Mouse (Mus musculus): Measurements from ENCODE around the gene Hoxc11. TPM values are rescaled to one million over a fixed set of nuclear protein-coding genes. Genes with fewer than 3 reads are reported as not detected.
A peak's percentile ranks its signal among the peaks of the same experiment; 100 is the strongest.

The Hoxc11 gene
- polyA plus RNA-seq, 1 experiment from 2014 or later, result 2.9 TPM

DNA sequence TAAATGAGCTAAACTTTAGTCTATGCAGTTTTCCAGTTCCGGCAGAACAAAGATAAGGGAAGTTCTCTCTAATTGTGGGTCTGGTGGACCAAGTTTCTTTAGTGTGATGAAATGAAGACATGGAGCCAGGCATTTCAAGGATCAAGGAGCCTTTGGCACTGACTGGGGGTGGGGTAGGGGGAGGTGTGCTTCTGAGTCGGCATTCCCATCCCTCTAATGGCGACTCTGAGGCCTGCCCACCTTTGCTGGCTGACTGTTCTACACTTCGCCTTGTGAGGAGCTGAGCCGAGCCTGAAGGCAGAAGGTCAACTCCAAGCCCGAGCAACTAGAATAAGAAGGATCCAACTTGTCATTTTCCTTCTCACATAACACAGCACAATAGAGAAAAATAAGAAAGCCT, 7.5 kb downstream of the Hoxc11 start:
- Histone ChIP-seq H3K27me3 (ENCODE audit: control insufficient read depth, insufficient read depth, low read length) (peaks cover 7% of the 10 kb centered on the region; the same call in 1 of the 2 replicates), H3K27ac (ENCODE audit: low read depth, low read length) (peak overlapping the region; percentile 96), H3K36me3 (ENCODE audit: control insufficient read depth, insufficient read depth, low read length) (no peaks in the 10 kb centered on the region), H3K4me3 (ENCODE audit: low read length) (peak overlapping the region; percentile 22; the same call in 1 of the 2 replicates), H3K9ac (ENCODE audit: low read depth, low read length) (peak overlapping the region; percentile 61), H3K9me3 (ENCODE audit: control insufficient read depth, low read length) (no peaks in the 10 kb centered on the region), H3K4me2 (replicated peaks; ENCODE audit: low read depth, low read length) (peak overlapping the region; percentile 55), H3K4me1 (ENCODE audit: control insufficient read depth, insufficient read depth, low read length) (peaks cover 25% of the 10 kb centered on the region)
- no peak for ATAC-seq (ENCODE audit: low FRiP score, low TSS enrichment)
- 2% methylated on average over 6 of the region's 6 CpGs for WGBS

DNA sequence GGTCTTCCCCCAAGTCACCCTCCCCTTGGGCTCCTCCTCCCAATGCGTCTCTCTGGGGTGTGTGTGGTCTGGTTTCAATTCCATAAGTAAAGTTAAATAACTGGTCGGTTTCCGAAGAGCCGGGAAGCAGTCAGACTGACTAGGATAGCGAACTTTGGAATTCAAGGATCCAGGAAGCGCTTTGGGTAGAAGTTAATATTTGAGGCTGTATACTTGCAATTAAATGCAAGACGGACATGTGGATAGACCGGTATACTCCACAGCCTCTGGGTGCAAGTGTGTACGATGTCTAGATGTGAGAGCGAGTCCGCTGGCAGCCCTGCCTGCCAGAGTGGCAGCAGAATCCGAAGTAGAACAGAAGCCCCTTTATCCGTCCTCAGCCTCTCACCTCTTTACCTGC, 8.3 kb downstream of the Hoxc11 start:
- ATAC-seq (ENCODE audit: low FRiP score, low TSS enrichment), result no peak
- peaks cover 17% of the 10 kb centered on the region for H3K4me1 ChIP-seq (ENCODE audit: control insufficient read depth, insufficient read depth, low read length)
- H3K4me3 ChIP-seq (ENCODE audit: low read length), result peak overlapping the region; percentile 70
- H3K9ac ChIP-seq (ENCODE audit: low read depth, low read length), result peak overlapping the region; percentile 81
- no peaks in the 10 kb centered on the region for H3K36me3 ChIP-seq (ENCODE audit: control insufficient read depth, insufficient read depth, low read length)
- H3K9me3 ChIP-seq (ENCODE audit: control insufficient read depth, low read length), result no peaks in the 10 kb centered on the region
- 5% methylated on average over 13 of the region's 13 CpGs for WGBS
- H3K27me3 ChIP-seq (ENCODE audit: control insufficient read depth, insufficient read depth, low read length), result peaks cover 7% of the 10 kb centered on the region; the same call in 1 of the 2 replicates
- peak overlapping the region; percentile 95 for H3K27ac ChIP-seq (ENCODE audit: low read depth, low read length)
- H3K4me2 ChIP-seq (replicated peaks; ENCODE audit: low read depth, low read length), result peak overlapping the region; percentile 89

DNA sequence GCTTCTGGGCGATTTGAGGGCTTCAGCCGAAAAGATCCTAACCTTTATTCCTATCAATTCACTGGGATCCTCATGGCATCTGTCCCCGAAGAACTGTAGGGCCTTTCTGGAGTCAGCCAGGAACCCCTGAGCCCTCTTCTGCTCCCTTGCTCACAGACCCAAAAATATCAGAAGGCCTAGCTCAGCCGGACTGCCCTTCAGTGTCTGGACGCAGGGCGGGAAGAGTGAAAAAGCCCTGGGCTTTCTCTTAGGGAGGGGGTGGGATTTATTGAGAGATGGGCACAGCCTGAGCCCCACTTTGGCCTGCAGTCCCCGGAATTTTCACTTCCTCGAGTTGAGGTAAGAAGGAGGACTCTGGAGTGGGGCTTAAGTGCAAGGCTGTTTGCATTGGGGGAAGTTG, 9.0 kb downstream of the Hoxc11 start:
- Histone ChIP-seq H3K27ac (ENCODE audit: low read depth, low read length) (peak overlapping the region; percentile 95), H3K4me1 (ENCODE audit: control insufficient read depth, insufficient read depth, low read length) (peaks cover 11% of the 10 kb centered on the region; the same call in 1 of the 2 replicates), H3K4me2 (replicated peaks; ENCODE audit: low read depth, low read length) (peak overlapping the region; percentile 89), H3K27me3 (ENCODE audit: control insufficient read depth, insufficient read depth, low read length) (peaks cover 7% of the 10 kb centered on the region; the same call in 1 of the 2 replicates), H3K9me3 (ENCODE audit: control insufficient read depth, low read length) (no peaks in the 10 kb centered on the region), H3K36me3 (ENCODE audit: control insufficient read depth, insufficient read depth, low read length) (no peaks in the 10 kb centered on the region), H3K9ac (ENCODE audit: low read depth, low read length) (peak overlapping the region; percentile 81), H3K4me3 (ENCODE audit: low read length) (peak overlapping the region; percentile 70)
- no peak for ATAC-seq (ENCODE audit: low FRiP score, low TSS enrichment)
- WGBS, result 6% methylated on average over 8 of the region's 8 CpGs

DNA sequence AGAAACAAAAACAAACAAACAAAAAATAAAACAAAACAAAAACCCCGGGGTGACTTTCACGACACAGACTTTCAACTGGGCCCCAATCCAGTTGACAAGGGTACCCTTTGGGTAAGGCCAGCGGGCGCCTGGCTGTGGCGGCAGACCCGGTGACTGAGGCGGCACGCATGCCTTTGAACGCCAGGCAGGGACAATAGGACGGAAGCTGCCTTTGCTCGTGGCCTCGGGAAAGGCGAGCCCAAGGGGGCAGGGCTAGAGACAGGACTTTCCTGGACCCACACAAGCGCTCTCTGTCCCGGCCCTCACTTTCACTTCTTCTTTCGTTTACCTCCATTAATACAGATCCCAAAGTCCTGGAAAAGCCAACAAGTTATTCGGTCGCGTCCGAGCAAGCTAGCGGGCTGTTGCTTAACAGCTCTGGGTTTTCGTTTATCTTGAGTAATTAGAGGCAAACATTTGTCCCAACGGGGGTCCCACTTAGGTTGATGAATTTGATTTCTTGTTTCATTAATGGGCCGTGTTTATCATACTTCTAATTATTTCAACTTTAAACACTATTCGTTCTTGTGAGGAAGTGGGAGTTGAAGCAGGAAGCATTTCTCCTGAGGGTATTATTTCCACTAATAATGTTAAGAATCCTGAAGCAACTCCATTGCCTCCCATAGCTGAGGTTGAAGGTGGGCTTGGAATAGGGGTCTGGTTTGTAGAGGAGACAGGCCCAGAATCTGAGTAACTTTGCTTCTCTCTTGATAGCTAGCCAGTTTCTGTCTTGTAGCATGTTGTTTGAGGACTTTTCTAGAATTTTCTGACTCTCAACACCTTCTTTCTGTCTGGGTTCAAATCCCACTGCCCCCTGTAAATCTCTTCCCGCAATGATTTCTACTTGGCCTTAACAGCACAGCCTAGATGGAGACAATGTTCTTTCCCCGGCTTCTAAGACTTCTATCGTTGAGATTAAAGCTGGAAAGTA, 9.7 kb downstream of the Hoxc11 start:
- peak overlapping the region; percentile 95 for H3K27ac ChIP-seq (ENCODE audit: low read depth, low read length)
- H3K4me2 ChIP-seq (replicated peaks; ENCODE audit: low read depth, low read length), result peak overlapping the region; percentile 89
- 0 out of 2 replicates have a peak, but pooled peaks have one; percentile 21 for ATAC-seq (ENCODE audit: low FRiP score, low TSS enrichment)
- H3K4me1 ChIP-seq (ENCODE audit: control insufficient read depth, insufficient read depth, low read length), result 0 out of 2 replicates have a peak, but pooled peaks cover 11% of the 10 kb centered on the region
- WGBS, result 2% methylated on average over 28 of the region's 28 CpGs
- peaks cover 11% of the 10 kb centered on the region; the same call in 1 of the 2 replicates for H3K27me3 ChIP-seq (ENCODE audit: control insufficient read depth, insufficient read depth, low read length)
- H3K9me3 ChIP-seq (ENCODE audit: control insufficient read depth, low read length), result no peaks in the 10 kb centered on the region
- H3K9ac ChIP-seq (ENCODE audit: low read depth, low read length), result peak overlapping the region; percentile 81
- peak overlapping the region; percentile 70 for H3K4me3 ChIP-seq (ENCODE audit: low read length)
- H3K36me3 ChIP-seq (ENCODE audit: control insufficient read depth, insufficient read depth, low read length), result no peaks in the 10 kb centered on the region

DNA sequence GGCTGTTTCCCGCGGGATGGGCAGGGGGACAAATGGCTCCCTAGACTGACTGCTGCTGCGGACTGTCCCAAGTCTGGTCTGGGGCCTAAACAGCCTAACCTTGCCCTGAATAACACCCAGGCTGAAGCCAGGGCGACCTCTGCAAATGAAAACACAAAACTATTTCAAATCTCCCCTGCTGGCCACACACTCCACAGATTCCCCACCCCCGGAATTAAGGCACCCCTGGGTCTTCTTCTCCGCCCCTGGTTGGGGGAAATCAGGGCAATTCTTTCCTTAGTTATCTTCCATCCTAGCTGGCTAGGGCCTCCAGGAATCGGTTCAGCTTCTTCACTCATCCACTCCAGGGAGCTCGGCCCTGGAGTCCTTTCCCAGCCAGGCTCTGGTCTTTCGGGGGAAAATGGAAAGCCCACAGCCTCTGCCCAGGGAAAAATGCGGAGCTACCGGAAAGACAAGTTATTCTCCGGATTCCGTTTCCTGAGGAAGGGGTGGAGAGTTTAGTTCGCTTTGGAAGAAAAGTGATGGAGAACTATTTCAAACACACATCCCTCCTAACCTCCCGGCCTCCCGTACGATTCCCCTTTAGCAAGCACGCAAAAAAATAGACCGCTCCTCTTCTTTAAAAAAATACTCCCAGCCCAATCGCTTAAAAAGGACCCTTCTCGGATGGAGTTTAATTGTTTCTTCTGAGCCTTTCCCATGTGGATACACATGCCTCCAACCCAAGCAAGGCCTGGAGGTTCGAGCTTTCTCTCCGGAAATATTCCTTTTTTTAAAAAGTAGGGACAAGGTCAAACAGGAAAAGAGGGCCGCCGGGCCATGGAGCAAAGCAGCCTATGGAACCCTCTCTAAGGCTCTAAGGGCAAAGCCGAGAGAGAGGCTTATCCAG, 11.0 kb downstream of the Hoxc11 start:
- WGBS, result 4% methylated on average over 26 of the region's 26 CpGs
- no peak for ATAC-seq (ENCODE audit: low FRiP score, low TSS enrichment)
- H3K27me3 ChIP-seq (ENCODE audit: control insufficient read depth, insufficient read depth, low read length), result peaks cover 12% of the 10 kb centered on the region; the same call in 1 of the 2 replicates

DNA sequence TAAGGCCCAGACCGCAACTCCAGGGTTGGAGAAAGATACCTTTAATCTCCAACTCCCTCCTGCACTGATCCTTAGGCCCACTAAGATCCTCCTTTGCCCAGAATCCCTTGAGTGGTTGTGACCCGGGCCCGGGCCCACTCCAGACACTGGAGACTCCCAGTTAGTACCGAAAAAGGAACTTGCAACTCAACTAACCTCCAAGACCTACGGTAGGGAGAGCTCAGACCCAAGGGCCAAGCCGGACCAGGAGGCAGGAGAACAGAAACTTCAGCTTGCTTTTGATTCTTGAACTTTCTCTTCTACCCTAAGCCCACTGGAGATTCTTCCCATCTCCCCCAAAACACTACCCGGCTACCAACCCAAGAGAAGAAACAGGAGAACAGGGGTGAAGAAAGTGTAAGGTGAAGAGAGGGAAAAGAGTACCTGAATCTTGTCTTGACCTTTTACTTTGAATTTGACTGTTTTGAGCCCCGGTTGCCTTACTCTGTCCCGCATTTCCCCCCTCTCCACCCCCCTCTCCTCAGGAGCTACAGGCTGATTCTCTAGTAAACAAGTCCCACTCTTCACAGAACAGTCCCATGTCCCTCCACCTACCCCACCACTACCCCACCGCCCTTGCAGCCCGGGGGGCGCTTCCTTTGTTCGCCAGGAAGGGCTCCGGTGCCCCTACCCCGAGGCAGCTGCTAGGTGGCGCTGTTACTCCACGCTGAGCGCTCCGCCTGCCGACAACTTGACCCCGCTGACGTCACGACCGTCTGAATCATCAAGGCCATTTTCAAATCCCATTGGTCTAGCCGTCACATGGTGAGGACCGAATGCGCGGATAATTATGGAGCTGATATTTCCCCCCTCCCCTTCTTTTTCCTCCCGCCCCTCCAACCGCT, 11.9 kb downstream of the Hoxc11 start:
- WGBS, result 2% methylated on average over 29 of the region's 30 CpGs
- Histone ChIP-seq H3K36me3 (ENCODE audit: control insufficient read depth, insufficient read depth, low read length) (no peaks in the 10 kb centered on the region), H3K27ac (ENCODE audit: low read depth, low read length) (peak overlapping the region; percentile 95), H3K4me1 (ENCODE audit: control insufficient read depth, insufficient read depth, low read length) (peaks cover 2% of the 10 kb centered on the region; the same call in 1 of the 2 replicates), H3K27me3 (ENCODE audit: control insufficient read depth, insufficient read depth, low read length) (peaks cover 12% of the 10 kb centered on the region; the same call in 1 of the 2 replicates), H3K9me3 (ENCODE audit: control insufficient read depth, low read length) (no peaks in the 10 kb centered on the region), H3K4me3 (ENCODE audit: low read length) (peak overlapping the region; percentile 70), H3K4me2 (replicated peaks; ENCODE audit: low read depth, low read length) (peak overlapping the region; percentile 89), H3K9ac (ENCODE audit: low read depth, low read length) (peak overlapping the region; percentile 81)
- peak; percentile 86 for ATAC-seq (ENCODE audit: low FRiP score, low TSS enrichment)

More for the DNA sequence above, 11.0 kb downstream of the Hoxc11 start:
- H3K4me2 ChIP-seq (replicated peaks; ENCODE audit: low read depth, low read length), result peak overlapping the region; percentile 89
- H3K4me3 ChIP-seq (ENCODE audit: low read length), result peak overlapping the region; percentile 70
- peak overlapping the region; percentile 95 for H3K27ac ChIP-seq (ENCODE audit: low read depth, low read length)
- 0 out of 2 replicates have a peak, but pooled peaks cover 4% of the 10 kb centered on the region for H3K4me1 ChIP-seq (ENCODE audit: control insufficient read depth, insufficient read depth, low read length)
- no peaks in the 10 kb centered on the region for H3K9me3 ChIP-seq (ENCODE audit: control insufficient read depth, low read length)
- H3K36me3 ChIP-seq (ENCODE audit: control insufficient read depth, insufficient read depth, low read length), result no peaks in the 10 kb centered on the region
- H3K9ac ChIP-seq (ENCODE audit: low read depth, low read length), result peak overlapping the region; percentile 81

DNA sequence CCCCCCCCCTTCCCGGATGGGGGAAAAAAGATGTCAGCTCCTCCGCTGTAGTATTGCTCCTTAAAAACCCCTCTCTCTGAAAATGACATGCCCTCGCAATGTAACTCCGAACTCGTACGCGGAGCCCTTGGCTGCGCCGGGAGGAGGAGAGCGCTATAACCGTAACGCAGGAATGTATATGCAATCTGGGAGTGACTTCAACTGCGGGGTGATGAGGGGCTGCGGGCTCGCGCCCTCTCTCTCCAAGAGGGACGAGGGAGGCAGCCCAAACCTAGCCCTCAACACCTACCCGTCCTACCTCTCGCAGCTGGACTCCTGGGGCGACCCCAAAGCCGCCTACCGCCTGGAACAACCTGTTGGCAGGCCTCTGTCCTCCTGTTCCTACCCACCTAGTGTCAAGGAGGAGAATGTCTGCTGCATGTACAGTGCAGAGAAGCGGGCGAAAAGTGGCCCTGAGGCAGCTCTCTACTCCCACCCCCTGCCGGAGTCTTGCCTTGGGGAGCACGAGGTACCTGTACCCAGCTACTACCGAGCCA, 12.6 kb downstream of the Hoxc11 start, which contains the start of gene Hoxc10:
TSS of gene Hoxc10 (plus strand) at position 21 of the 536 bp plus-strand sequence.
- Histone ChIP-seq H3K9me3 (ENCODE audit: control insufficient read depth, low read length) (no peaks in the 10 kb centered on the region), H3K9ac (ENCODE audit: low read depth, low read length) (peak within 1 kb of the TSS; percentile 81)

DNA sequence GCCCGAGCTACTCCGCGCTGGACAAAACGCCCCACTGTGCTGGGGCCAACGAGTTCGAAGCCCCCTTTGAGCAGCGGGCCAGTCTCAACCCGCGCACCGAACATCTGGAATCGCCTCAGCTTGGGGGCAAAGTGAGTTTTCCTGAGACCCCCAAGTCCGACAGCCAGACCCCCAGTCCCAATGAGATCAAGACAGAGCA, 13.0 kb downstream of the Hoxc11 start, which contains the start of gene Hoxc5:
TSS of gene Hoxc5 (plus strand) at position 132 of the 199 bp plus-strand sequence.
- Histone ChIP-seq H3K27ac (ENCODE audit: low read depth, low read length) (peak within 1 kb of the TSS; percentile 95), H3K4me1 (ENCODE audit: control insufficient read depth, insufficient read depth, low read length) (peaks cover 4% of the 10 kb centered on the region; the same call in 1 of the 2 replicates), H3K27me3 (ENCODE audit: control insufficient read depth, insufficient read depth, low read length) (peaks cover 12% of the 10 kb centered on the region; the same call in 1 of the 2 replicates), H3K4me3 (ENCODE audit: low read length) (peak within 1 kb of the TSS; percentile 70), H3K4me2 (replicated peaks; ENCODE audit: low read depth, low read length) (peak within 1 kb of the TSS; percentile 89), H3K36me3 (ENCODE audit: control insufficient read depth, insufficient read depth, low read length) (no peaks in the 10 kb centered on the region), H3K9me3 (ENCODE audit: control insufficient read depth, low read length) (no peaks in the 10 kb centered on the region), H3K9ac (ENCODE audit: low read depth, low read length) (peak within 1 kb of the TSS; percentile 81)
- WGBS, result 2% methylated on average over 12 of the region's 12 CpGs
- ATAC-seq (ENCODE audit: low FRiP score, low TSS enrichment), result no peak

More for the DNA sequence above, 12.6 kb downstream of the Hoxc11 start, which contains the start of gene Hoxc10:
- peaks cover 12% of the 10 kb centered on the region; the same call in 1 of the 2 replicates for H3K27me3 ChIP-seq (ENCODE audit: control insufficient read depth, insufficient read depth, low read length)
- H3K27ac ChIP-seq (ENCODE audit: low read depth, low read length), result peak within 1 kb of the TSS; percentile 95
- no peaks in the 10 kb centered on the region for H3K36me3 ChIP-seq (ENCODE audit: control insufficient read depth, insufficient read depth, low read length)
- H3K4me2 ChIP-seq (replicated peaks; ENCODE audit: low read depth, low read length), result peak within 1 kb of the TSS; percentile 89
- under 1% methylated on average over 27 of the region's 27 CpGs for WGBS
- peaks cover 4% of the 10 kb centered on the region; the same call in 1 of the 2 replicates for H3K4me1 ChIP-seq (ENCODE audit: control insufficient read depth, insufficient read depth, low read length)
- peak within 1 kb of the TSS; percentile 70 for H3K4me3 ChIP-seq (ENCODE audit: low read length)
- ATAC-seq (ENCODE audit: low FRiP score, low TSS enrichment), result peak; percentile 57
